Mouse (Mus musculus): ENCODE results near the gene Shoc2. TPM values are rescaled to one million over a fixed set of nuclear protein-coding genes. Genes with fewer than 3 reads are reported as not detected.

Gene Shoc2
- polyA plus RNA-seq, 1 experiment from 2014 or later: 34.5 TPM

DNA sequence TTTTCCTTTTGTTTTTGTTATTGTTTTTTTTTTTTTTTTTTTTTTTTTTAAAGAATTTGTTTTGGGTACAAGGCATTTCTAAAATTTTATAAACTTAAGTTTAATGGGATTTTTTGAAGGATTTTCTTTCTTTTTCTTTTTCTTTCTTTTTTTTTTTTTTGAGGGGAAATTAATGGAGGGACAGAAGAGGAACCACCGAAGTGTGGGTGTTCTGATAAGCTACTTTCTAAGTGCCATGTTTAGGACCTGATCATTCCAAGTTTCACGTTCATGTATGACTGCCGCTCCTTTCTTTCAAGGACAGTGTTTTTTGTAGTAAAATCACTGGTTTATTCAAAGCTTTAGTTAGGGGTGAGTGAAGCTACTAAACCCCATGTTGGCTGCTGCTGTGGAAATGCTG lies 14.9 kb upstream of the Shoc2 start:
- H3K9ac ChIP-seq (ENCODE audit: low read depth, low read length): no peak overlapping the region
- no peak overlapping the region for H3K4me3 ChIP-seq (replicated peaks; ENCODE audit: low read depth, low read length)
- no peaks in the 10 kb centered on the region for H3K9me3 ChIP-seq (replicated peaks; ENCODE audit: low read length)
- no peak overlapping the region for H3K27ac ChIP-seq
- no peak overlapping the region for H3K4me2 ChIP-seq (ENCODE audit: low read length)
- ATAC-seq (replicated peaks; ENCODE audit: low FRiP score, low read depth) (no peak), DNase-seq (ENCODE audit: low spot score) (no peak)
- TF ChIP-seq CTCF (IDR thresholded peaks at IDR 0.05; ENCODE audit: low read depth): no peak
- H3K4me1 ChIP-seq (replicated peaks; ENCODE audit: insufficient read depth, low read length): no peaks in the 10 kb centered on the region
- WGBS: 85% methylated on average over 3 of the region's 3 CpGs
- no peaks in the 10 kb centered on the region for H3K27me3 ChIP-seq (ENCODE audit: insufficient read depth, low read length)
- H3K36me3 ChIP-seq (ENCODE audit: insufficient read depth, low read length): peaks cover 18% of the 10 kb centered on the region

DNA sequence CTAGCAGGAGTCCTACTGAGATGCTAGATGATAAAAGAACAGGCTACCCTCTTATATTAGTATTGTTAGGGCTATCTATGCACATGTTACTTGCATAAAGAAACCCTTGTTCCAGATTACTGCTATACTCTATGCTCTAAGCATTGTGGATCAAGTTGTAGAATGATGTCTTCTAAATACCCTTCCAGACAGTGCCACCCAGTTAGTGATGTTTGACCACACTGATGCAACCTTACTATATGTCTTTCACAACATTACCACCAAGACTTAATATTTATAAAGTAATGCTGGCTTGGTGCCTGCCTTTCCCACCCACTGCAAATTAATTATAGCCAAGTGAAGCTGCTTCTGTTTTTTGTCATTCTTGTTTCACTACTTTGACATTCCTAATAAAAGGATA lies 11.1 kb upstream of the Shoc2 start:
- ATAC-seq (replicated peaks; ENCODE audit: low FRiP score, low read depth) (no peak), DNase-seq (ENCODE audit: low spot score) (no peak)
- H3K4me3 ChIP-seq (replicated peaks; ENCODE audit: low read depth, low read length): no peak overlapping the region
- H3K4me2 ChIP-seq (ENCODE audit: low read length): no peak overlapping the region
- H3K27me3 ChIP-seq (ENCODE audit: insufficient read depth, low read length): no peaks in the 10 kb centered on the region
- H3K9me3 ChIP-seq (replicated peaks; ENCODE audit: low read length): no peaks in the 10 kb centered on the region
- H3K36me3 ChIP-seq (ENCODE audit: insufficient read depth, low read length): peaks cover 10% of the 10 kb centered on the region
- TF ChIP-seq CTCF (IDR thresholded peaks at IDR 0.05; ENCODE audit: low read depth): no peak
- no peak overlapping the region for H3K27ac ChIP-seq
- no peaks in the 10 kb centered on the region for H3K4me1 ChIP-seq (replicated peaks; ENCODE audit: insufficient read depth, low read length)
- no peak overlapping the region for H3K9ac ChIP-seq (ENCODE audit: low read depth, low read length)

GRCm38 (mm10) chr19:53934046-53934445 lies 10.1 kb upstream of the Shoc2 start:
- no peaks in the 10 kb centered on the region for H3K4me1 ChIP-seq (replicated peaks; ENCODE audit: insufficient read depth, low read length)
- no peak overlapping the region for H3K27ac ChIP-seq
- H3K27me3 ChIP-seq (ENCODE audit: insufficient read depth, low read length): no peaks in the 10 kb centered on the region
- no peak overlapping the region for H3K4me3 ChIP-seq (replicated peaks; ENCODE audit: low read depth, low read length)
- TF ChIP-seq CTCF (IDR thresholded peaks at IDR 0.05; ENCODE audit: low read depth): no peak
- DNase-seq (ENCODE audit: low spot score) (no peak), ATAC-seq (replicated peaks; ENCODE audit: low FRiP score, low read depth) (no peak)
- no peaks in the 10 kb centered on the region for H3K9me3 ChIP-seq (replicated peaks; ENCODE audit: low read length)
- peaks cover 10% of the 10 kb centered on the region for H3K36me3 ChIP-seq (ENCODE audit: insufficient read depth, low read length)
- no peak overlapping the region for H3K9ac ChIP-seq (ENCODE audit: low read depth, low read length)
- H3K4me2 ChIP-seq (ENCODE audit: low read length): no peak overlapping the region

DNA sequence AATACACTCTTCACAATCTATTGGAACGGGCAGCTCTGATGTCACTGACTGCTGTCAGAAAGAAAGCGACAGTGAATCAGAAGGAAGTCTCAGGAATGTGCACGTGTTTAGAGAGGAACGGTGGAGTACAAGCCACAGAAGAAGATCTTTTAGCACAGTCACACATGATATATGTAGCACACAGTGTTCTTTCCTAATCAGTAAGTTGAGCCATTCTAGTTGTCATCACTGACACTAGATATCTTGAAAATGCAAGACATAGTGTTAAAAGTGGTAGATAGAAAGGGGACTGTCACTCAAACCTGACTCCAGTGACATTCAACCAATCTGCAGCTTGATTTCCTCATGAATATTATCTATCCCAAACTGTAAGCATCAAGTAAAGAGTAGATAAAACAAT lies 4.6 kb upstream of the Shoc2 start:
- Histone ChIP-seq H3K9ac (ENCODE audit: low read depth, low read length) (no peak overlapping the region), H3K4me2 (ENCODE audit: low read length) (no peak overlapping the region), H3K36me3 (ENCODE audit: insufficient read depth, low read length) (0 out of 2 replicates have a peak, but pooled peaks cover 7% of the 10 kb centered on the region), H3K27ac (no peak overlapping the region), H3K27me3 (ENCODE audit: insufficient read depth, low read length) (no peaks in the 10 kb centered on the region), H3K4me1 (replicated peaks; ENCODE audit: insufficient read depth, low read length) (no peaks in the 10 kb centered on the region), H3K9me3 (replicated peaks; ENCODE audit: low read length) (no peaks in the 10 kb centered on the region), H3K4me3 (replicated peaks; ENCODE audit: low read depth, low read length) (no peak overlapping the region)
- no peak for DNase-seq (ENCODE audit: low spot score)
- ATAC-seq (replicated peaks; ENCODE audit: low FRiP score, low read depth): no peak
- WGBS: 76% methylated on average over 4 of the region's 4 CpGs
- no peak for TF ChIP-seq CTCF (IDR thresholded peaks at IDR 0.05; ENCODE audit: low read depth)

DNA sequence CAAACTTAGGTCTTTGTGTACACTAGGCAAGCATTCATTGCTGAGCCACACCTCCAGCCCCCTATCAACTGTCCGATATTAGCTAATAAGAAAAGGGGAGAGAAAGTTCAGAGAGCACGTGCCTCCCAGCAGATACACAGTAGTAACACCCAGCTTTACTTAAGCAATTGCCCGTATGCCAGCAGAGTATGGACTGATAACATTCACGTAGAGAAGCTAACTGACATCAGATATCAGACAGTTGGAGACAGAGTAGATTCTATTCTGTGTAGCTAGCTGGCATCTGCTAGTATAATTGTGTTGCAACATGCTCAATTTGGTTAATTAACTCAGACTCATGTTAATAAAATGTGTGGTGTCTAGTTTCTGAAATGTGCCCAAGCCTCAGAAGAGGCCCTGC lies 3.0 kb upstream of the Shoc2 start:
- Histone ChIP-seq H3K27me3 (ENCODE audit: insufficient read depth, low read length) (no peaks in the 10 kb centered on the region), H3K4me2 (ENCODE audit: low read length) (no peak overlapping the region), H3K36me3 (ENCODE audit: insufficient read depth, low read length) (0 out of 2 replicates have a peak, but pooled peaks cover 7% of the 10 kb centered on the region), H3K27ac (no peak overlapping the region), H3K4me1 (replicated peaks; ENCODE audit: insufficient read depth, low read length) (no peaks in the 10 kb centered on the region), H3K9me3 (replicated peaks; ENCODE audit: low read length) (no peaks in the 10 kb centered on the region), H3K4me3 (replicated peaks; ENCODE audit: low read depth, low read length) (no peak overlapping the region), H3K9ac (ENCODE audit: low read depth, low read length) (no peak overlapping the region)
- ATAC-seq (replicated peaks; ENCODE audit: low FRiP score, low read depth) (no peak), DNase-seq (ENCODE audit: low spot score) (no peak)
- no peak for TF ChIP-seq CTCF (IDR thresholded peaks at IDR 0.05; ENCODE audit: low read depth)
- WGBS: 85% methylated on average over 4 of the region's 4 CpGs

- ATAC-seq (replicated peaks; ENCODE audit: low FRiP score, low read depth) (no peak), DNase-seq (ENCODE audit: low spot score) (no peak)
- 93% methylated on average over 2 of the region's 2 CpGs for WGBS
- no peaks in the 10 kb centered on the region for H3K9me3 ChIP-seq (replicated peaks; ENCODE audit: low read length)
- H3K4me3 ChIP-seq (replicated peaks; ENCODE audit: low read depth, low read length): no peak overlapping the region
- no peak overlapping the region for H3K9ac ChIP-seq (ENCODE audit: low read depth, low read length)
- H3K27me3 ChIP-seq (ENCODE audit: insufficient read depth, low read length): no peaks in the 10 kb centered on the region
- TF ChIP-seq CTCF (IDR thresholded peaks at IDR 0.05; ENCODE audit: low read depth): no peak
- peak overlapping the region; percentile 2; the same call in 1 of the 2 replicates for H3K4me2 ChIP-seq (ENCODE audit: low read length)
- 0 out of 2 replicates have a peak, but pooled peaks cover 7% of the 10 kb centered on the region for H3K36me3 ChIP-seq (ENCODE audit: insufficient read depth, low read length)
- H3K4me1 ChIP-seq (replicated peaks; ENCODE audit: insufficient read depth, low read length): no peaks in the 10 kb centered on the region
- no peak overlapping the region for H3K27ac ChIP-seq
Observed at GRCm38 (mm10) chr19:53942342-53942741, 1.8 kb upstream of the Shoc2 start.

GRCm38 (mm10) chr19:53944786-53945169 lies 672 bp downstream of the Shoc2 start:
- 0% methylated on average over 3 of the region's 47 CpGs for WGBS
- peak overlapping the region; percentile 98 for H3K4me3 ChIP-seq (replicated peaks; ENCODE audit: low read depth, low read length)
- peak overlapping the region; percentile 64 for H3K4me2 ChIP-seq (ENCODE audit: low read length)
- H3K9ac ChIP-seq (ENCODE audit: low read depth, low read length): peak overlapping the region; percentile 98
- H3K27me3 ChIP-seq (ENCODE audit: insufficient read depth, low read length): no peaks in the 10 kb centered on the region
- no peaks in the 10 kb centered on the region for H3K9me3 ChIP-seq (replicated peaks; ENCODE audit: low read length)
- ATAC-seq (replicated peaks; ENCODE audit: low FRiP score, low read depth) (peak; percentile 70; the same call in 1 of the 2 replicates), DNase-seq (ENCODE audit: low spot score) (no peak)
- H3K4me1 ChIP-seq (replicated peaks; ENCODE audit: insufficient read depth, low read length): no peaks in the 10 kb centered on the region
- peak overlapping the region; percentile 97 for H3K27ac ChIP-seq
- 0 out of 2 replicates have a peak, but pooled peaks cover 3% of the 10 kb centered on the region for H3K36me3 ChIP-seq (ENCODE audit: insufficient read depth, low read length)
- no peak for TF ChIP-seq CTCF (IDR thresholded peaks at IDR 0.05; ENCODE audit: low read depth)
